Mouse (Mus musculus) cerebellum, postnatal 25 days (tissue): Measurements from ENCODE around the gene Olfr1196.
"Not testable (repeated sequence)": the region's sequence is repeated elsewhere in the genome, so short reads cannot be mapped to it uniquely, and the experiment has no call there.

Source experiments
- DNase-seq, 2 experiments: peaks; one replicate each; pipeline ENCODE4 v3.0.0; 2021; ENCODE audit warnings: mixed read lengths in 2 of 2

The Olfr1196 gene

GRCm38 (mm10) chr2:88704497-88704896, at the start of gene Olfr1196:
Gene Olfr1196 (minus strand): TSS chr2:88704597.
- no peak for DNase-seq

- DNase-seq: no peak
These were observed 46.9 kb upstream of the Olfr1196 start, which contains the start of gene Olfr1198 for GRCm38 (mm10) chr2:88751270-88751669. Gene Olfr1198 (minus strand): TSS chr2:88751370.

- no peak for DNase-seq
These were observed 39.0 kb upstream of the Olfr1196 start for GRCm38 (mm10) chr2:88743379-88743778.

GRCm38 (mm10) chr2:88732266-88732665, 27.9 kb upstream of the Olfr1196 start, which contains the start of gene Olfr1197:
Gene Olfr1197 (minus strand): TSS chr2:88732366.
- no peak for DNase-seq

- no peak for DNase-seq
These were observed 15.3 kb downstream of the Olfr1196 start, which contains the start of gene Olfr1195 for GRCm38 (mm10) chr2:88689087-88689486. Gene Olfr1195 (minus strand): TSS chr2:88689187.

GRCm38 (mm10) chr2:88675328-88675727, 29.1 kb downstream of the Olfr1196 start, which contains the start of gene Olfr1193:
Gene Olfr1193 (plus strand): TSS chr2:88675628.
- not testable (repeated sequence) for DNase-seq

GRCm38 (mm10) chr2:88648209-88648608, 56.2 kb downstream of the Olfr1196 start, which contains the start of gene Olfr1192-ps1:
Gene Olfr1192-ps1 (plus strand): TSS chr2:88648509.
- DNase-seq: no peak
